Mouse (Mus musculus) limb, embryonic 15.5 days (tissue): ENCODE measurements around the gene Cd4. TPM values are rescaled to one million over a fixed set of nuclear protein-coding genes. Genes with fewer than 3 reads are reported as not detected.

ENCODE experiments used
- ATAC-seq: fragments of 200-750 bp; cut with Nextera tagmentation; 2 replicates; pipeline ENCODE4 v1.8.0; 2017; ENCODE audit warnings: low read depth, moderate TSS enrichment; ENCODE audit not compliant: insufficient number of reproducible peaks, low FRiP score, low TSS enrichment
- H3K27ac ChIP-seq: fragments of 300-500 bp; sonication (generic); 2 replicates; pipeline ENCODE4 v1.5.1; 2015; ENCODE audit warnings: moderate library complexity, mild to moderate bottlenecking, inconsistent platforms
- H3K27me3 ChIP-seq: fragments of 300-500 bp; sonication (generic); 2 replicates; pipeline ENCODE4 v1.6.1; 2015; ENCODE audit warnings: inconsistent platforms
- H3K36me3 ChIP-seq: fragments of 300-500 bp; sonication (generic); 2 replicates; pipeline ENCODE4 v1.6.1; 2015; ENCODE audit warnings: inconsistent platforms
- H3K4me1 ChIP-seq: fragments of 300-500 bp; sonication (generic); 2 replicates; pipeline ENCODE4 v1.6.1; 2015; ENCODE audit warnings: inconsistent platforms
- H3K4me2 ChIP-seq: fragments of 300-500 bp; sonication (generic); 2 replicates; pipeline ENCODE4 v1.6.1; 2015; ENCODE audit warnings: mild to moderate bottlenecking, inconsistent platforms
- H3K4me3 ChIP-seq: fragments of 300-500 bp; sonication (generic); 2 replicates; pipeline ENCODE4 v1.5.1; 2015; ENCODE audit warnings: mild to moderate bottlenecking, inconsistent platforms
- H3K9ac ChIP-seq: fragments of 300-500 bp; sonication (generic); 2 replicates; pipeline ENCODE4 v1.6.1; 2015; ENCODE audit warnings: inconsistent platforms
- H3K9me3 ChIP-seq: fragments of 300-500 bp; sonication (generic); 2 replicates; pipeline ENCODE4 v1.6.1; 2016; ENCODE audit warnings: inconsistent platforms
- WGBS: fragments of 180-500 bp; shearing (Covaris S2); methylation state at CpG from one replicate; pipeline ENCODE4 v1.1.7; 2015; 5-methylcytosine and 5-hydroxymethylcytosine counted together
- polyA plus RNA-seq: library from polyadenylated mRNA; unstranded; fragments of >200 nt; fragmentation: Nextera tagmentation; extraction: Ambion mirVana; gene quantifications from 2 replicates; pipeline ENCODE4 v1.2.1, GENCODE M21; 2015

Cd4 gene
- polyA plus RNA-seq = 0.24 and 0.31 TPM in 2 replicates

DNA sequence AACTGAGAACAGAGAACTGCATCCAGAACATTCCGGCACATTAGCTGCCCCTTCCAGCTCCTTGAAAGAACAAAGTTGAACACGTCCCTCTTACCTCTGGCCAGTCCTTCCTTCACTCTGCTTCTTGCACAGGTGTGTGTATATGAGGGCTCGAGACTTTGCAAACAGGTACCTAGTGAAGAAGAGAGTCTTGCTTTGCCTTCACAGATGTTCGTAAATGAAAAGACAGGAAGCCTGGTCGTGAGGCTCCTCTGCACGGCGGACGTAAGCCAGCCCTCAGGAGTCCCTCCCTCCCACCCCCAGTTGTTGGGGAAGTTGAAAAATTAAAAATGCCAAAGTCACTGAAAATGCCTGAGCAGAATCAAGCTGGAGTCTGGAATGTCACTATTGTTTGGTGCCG is at the start of gene Cd4:
Gene Cd4 (minus strand): TSS at position 236 of the 400 bp plus-strand sequence.
- H3K27me3 ChIP-seq = no peaks in the 10 kb centered on the region
- WGBS = 78% methylated on average over 9 of the region's 9 CpGs

GRCm38 (mm10) chr6:124937493-124937892 is 49.5 kb upstream of the Cd4 start:
- Histone ChIP-seq H3K4me3 (no peak overlapping the region), H3K4me1 (peaks cover 13% of the 10 kb centered on the region), H3K27ac (no peak overlapping the region), H3K36me3 (peaks cover 67% of the 10 kb centered on the region), H3K4me2 (no peak overlapping the region), H3K9me3 (no peaks in the 10 kb centered on the region), H3K27me3 (no peaks in the 10 kb centered on the region), H3K9ac (no peak overlapping the region)
- ATAC-seq = no peak
- WGBS = 79% methylated on average over 2 of the region's 2 CpGs

More for the DNA sequence above, at the start of gene Cd4:
- Histone ChIP-seq H3K4me3 (no peak within 1 kb of the TSS), H3K4me1 (0 out of 2 replicates have a peak, but pooled peaks cover 4% of the 10 kb centered on the region), H3K9ac (no peak within 1 kb of the TSS), H3K4me2 (no peak within 1 kb of the TSS), H3K27ac (no peak within 1 kb of the TSS), H3K36me3 (no peaks in the 10 kb centered on the region), H3K9me3 (no peaks in the 10 kb centered on the region)
- no peak for ATAC-seq

GRCm38 (mm10) chr6:124936681-124937080 is 48.7 kb upstream of the Cd4 start:
- Histone ChIP-seq H3K9ac (no peak overlapping the region), H3K27me3 (no peaks in the 10 kb centered on the region), H3K36me3 (peaks cover 70% of the 10 kb centered on the region), H3K4me3 (no peak overlapping the region), H3K4me2 (no peak overlapping the region), H3K4me1 (peaks cover 18% of the 10 kb centered on the region), H3K27ac (no peak overlapping the region), H3K9me3 (no peaks in the 10 kb centered on the region)
- WGBS = 67% methylated on average over 1 of the region's 1 CpGs
- ATAC-seq = no peak

- Histone ChIP-seq H3K4me1 (peaks cover 27% of the 10 kb centered on the region), H3K27ac (no peak overlapping the region), H3K36me3 (peaks cover 65% of the 10 kb centered on the region), H3K27me3 (no peaks in the 10 kb centered on the region), H3K9me3 (no peaks in the 10 kb centered on the region), H3K9ac (no peak overlapping the region), H3K4me2 (no peak overlapping the region), H3K4me3 (no peak overlapping the region)
- no peak for ATAC-seq
- WGBS = 86% methylated on average over 7 of the region's 7 CpGs
These were observed 46.6 kb upstream of the Cd4 start for GRCm38 (mm10) chr6:124934670-124935069.

DNA sequence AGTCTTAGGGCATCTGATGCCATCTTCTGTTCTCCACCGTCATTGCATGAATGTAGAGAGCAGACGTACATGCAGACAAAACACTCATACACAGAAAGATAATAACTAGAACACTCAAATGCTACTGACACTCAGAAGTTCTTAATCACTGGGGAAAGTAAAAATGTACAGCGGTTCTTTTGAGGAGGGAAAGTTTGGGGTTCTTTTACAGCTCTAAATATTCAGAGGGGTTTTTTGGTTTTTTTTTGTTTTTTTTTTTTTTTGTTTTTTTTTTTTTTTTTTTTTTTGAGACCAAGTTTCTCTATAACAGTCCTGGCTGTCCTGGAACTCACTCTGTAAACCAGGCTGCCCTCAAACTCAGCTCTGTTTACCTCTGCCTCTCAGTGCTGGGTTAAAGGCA is 45.1 kb upstream of the Cd4 start:
- 90% methylated on average over 3 of the region's 3 CpGs for WGBS
- Histone ChIP-seq H3K4me1 (peaks cover 32% of the 10 kb centered on the region), H3K27ac (no peak overlapping the region), H3K4me2 (no peak overlapping the region), H3K9ac (no peak overlapping the region), H3K9me3 (no peaks in the 10 kb centered on the region), H3K27me3 (no peaks in the 10 kb centered on the region), H3K36me3 (peaks cover 53% of the 10 kb centered on the region), H3K4me3 (peak overlapping the region; percentile 98; the same call in 1 of the 2 replicates)
- no peak for ATAC-seq

- Histone ChIP-seq H3K9ac (peak overlapping the region; percentile 94), H3K9me3 (no peaks in the 10 kb centered on the region), H3K27ac (peak overlapping the region; percentile 98), H3K36me3 (peaks cover 45% of the 10 kb centered on the region), H3K4me1 (peaks cover 32% of the 10 kb centered on the region), H3K4me3 (peak overlapping the region; percentile 98), H3K4me2 (peak overlapping the region; percentile 77), H3K27me3 (no peaks in the 10 kb centered on the region)
- no peak for ATAC-seq
- 33% methylated on average over 12 of the region's 12 CpGs for WGBS
These were observed 44.3 kb upstream of the Cd4 start for GRCm38 (mm10) chr6:124932314-124932695.

- H3K9me3 ChIP-seq = no peaks in the 10 kb centered on the region
- no peaks in the 10 kb centered on the region for H3K27me3 ChIP-seq
- H3K27ac ChIP-seq = peak overlapping the region; percentile 98
- WGBS = under 1% methylated on average over 48 of the region's 48 CpGs
- peak overlapping the region; percentile 94 for H3K9ac ChIP-seq
- peaks cover 39% of the 10 kb centered on the region for H3K36me3 ChIP-seq
- H3K4me1 ChIP-seq = peaks cover 32% of the 10 kb centered on the region
- H3K4me3 ChIP-seq = peak overlapping the region; percentile 98
- 0 out of 2 replicates have a peak, but pooled peaks have one; percentile 5 for ATAC-seq
- peak overlapping the region; percentile 77 for H3K4me2 ChIP-seq
These were observed 43.7 kb upstream of the Cd4 start for GRCm38 (mm10) chr6:124931525-124932313.

- ATAC-seq = peak; percentile 95
- 0% methylated on average over 51 of the region's 64 CpGs for WGBS
- no peaks in the 10 kb centered on the region for H3K9me3 ChIP-seq
These were observed 42.9 kb upstream of the Cd4 start, which contains the start of gene Mlf2 for GRCm38 (mm10) chr6:124930754-124931524. Gene Mlf2, plus strand, starts transcription at chr6:124931386.

GRCm38 (mm10) chr6:124930231-124930630 is 42.2 kb upstream of the Cd4 start:
- peaks cover 41% of the 10 kb centered on the region for H3K4me1 ChIP-seq
- peak overlapping the region; percentile 31 for H3K4me2 ChIP-seq
- no peaks in the 10 kb centered on the region for H3K27me3 ChIP-seq
- 27% methylated on average over 1 of the region's 1 CpGs for WGBS
- ATAC-seq = no peak
- peak overlapping the region; percentile 98 for H3K4me3 ChIP-seq
- no peak overlapping the region for H3K9ac ChIP-seq
- peak overlapping the region; percentile 98 for H3K27ac ChIP-seq
- no peaks in the 10 kb centered on the region for H3K9me3 ChIP-seq
- peaks cover 24% of the 10 kb centered on the region for H3K36me3 ChIP-seq

More at GRCm38 (mm10) chr6:124930754-124931524, 42.9 kb upstream of the Cd4 start, which contains the start of gene Mlf2:
- H3K27ac ChIP-seq = peak within 1 kb of the TSS; percentile 98
- peak within 1 kb of the TSS; percentile 77 for H3K4me2 ChIP-seq
- H3K9ac ChIP-seq = peak within 1 kb of the TSS; percentile 94
- no peaks in the 10 kb centered on the region for H3K27me3 ChIP-seq
- peak within 1 kb of the TSS; percentile 98 for H3K4me3 ChIP-seq
- H3K36me3 ChIP-seq = peaks cover 31% of the 10 kb centered on the region
- H3K4me1 ChIP-seq = peaks cover 34% of the 10 kb centered on the region

- H3K4me2 ChIP-seq = peak overlapping the region; percentile 12; the same call in 1 of the 2 replicates
- WGBS = 31% methylated on average over 5 of the region's 5 CpGs
- no peaks in the 10 kb centered on the region for H3K9me3 ChIP-seq
- H3K27me3 ChIP-seq = no peaks in the 10 kb centered on the region
- 0 out of 2 replicates have a peak, but pooled peaks have one; percentile 45 for ATAC-seq
- peaks cover 31% of the 10 kb centered on the region for H3K4me1 ChIP-seq
- no peaks in the 10 kb centered on the region for H3K36me3 ChIP-seq
- no peak overlapping the region for H3K9ac ChIP-seq
- H3K27ac ChIP-seq = peak overlapping the region; percentile 83
- 0 out of 2 replicates have a peak overlapping the region, but pooled peaks have one; percentile 7 for H3K4me3 ChIP-seq
These were observed 37.9 kb upstream of the Cd4 start for GRCm38 (mm10) chr6:124925941-124926340.

GRCm38 (mm10) chr6:124925173-124925793 is 37.3 kb upstream of the Cd4 start:
- 18% methylated on average over 12 of the region's 12 CpGs for WGBS
- H3K27me3 ChIP-seq = no peaks in the 10 kb centered on the region
- ATAC-seq = no peak
- H3K27ac ChIP-seq = peak overlapping the region; percentile 83
- no peak overlapping the region for H3K9ac ChIP-seq
- peaks cover 35% of the 10 kb centered on the region for H3K4me1 ChIP-seq
- H3K9me3 ChIP-seq = no peaks in the 10 kb centered on the region
- 0 out of 2 replicates have a peak overlapping the region, but pooled peaks have one; percentile 7 for H3K4me3 ChIP-seq
- H3K4me2 ChIP-seq = peak overlapping the region; percentile 12; the same call in 1 of the 2 replicates
- H3K36me3 ChIP-seq = no peaks in the 10 kb centered on the region
